Mouse (Mus musculus) liver, embryonic 14.5 days (tissue): ENCODE results near the gene T2.

ENCODE experiments used
- CTCF ChIP-seq: IDR thresholded peaks from 2 replicates; pipeline ENCODE4 v1.5.1; 2016; ENCODE audit warnings: antibody characterized with exemption, low read depth, control low read depth
- EP300 ChIP-seq: IDR thresholded peaks from 2 replicates; pipeline ENCODE4 v1.6.1; 2016; ENCODE audit warnings: antibody characterized with exemption, low read depth

DNA sequence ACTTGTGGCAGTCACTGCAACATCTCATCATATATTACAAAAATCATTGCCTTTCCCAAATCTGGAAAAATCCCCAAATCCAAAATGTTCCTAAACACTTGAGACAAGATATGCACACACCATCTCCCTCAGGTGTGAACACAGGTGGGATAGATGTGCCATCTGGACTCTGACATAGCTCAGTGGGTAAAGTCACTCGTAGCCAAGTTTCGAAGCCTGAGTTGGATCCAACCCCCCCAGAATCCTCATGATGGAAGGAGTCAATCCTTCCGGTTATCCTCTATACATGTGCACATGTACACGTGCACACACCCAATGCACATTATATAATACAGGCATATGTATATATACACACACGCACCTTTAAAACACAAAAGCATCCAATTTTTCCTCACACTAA lies 5.1 kb downstream of the T2 start:
- TF ChIP-seq CTCF (no peak), EP300 (no peak)
